Mouse (Mus musculus): Measurements from ENCODE around the gene Frs3.
A peak's percentile ranks its signal among the peaks of the same experiment; 100 is the strongest.

GRCm38 (mm10) chr17:47646683-47647082 lies 42.1 kb upstream of the Frs3 start:
- peak; percentile 67 for TF ChIP-seq CTCF (conservative IDR thresholded peaks at IDR 0.05; ENCODE audit: low read length)
- TF ChIP-seq POU5F1 (IDR thresholded peaks at IDR 0.05; ENCODE audit: borderline replicate concordance, low read length): no peak
- TF ChIP-seq NANOG (IDR thresholded peaks at IDR 0.05; ENCODE audit: borderline replicate concordance, low read length): no peak

Data from E14TG2a.4 (cell line).